Mouse (Mus musculus) kidney, embryonic 16.5 days (tissue): ENCODE measurements around the gene Diaph3. TPM values are rescaled to one million over a fixed set of nuclear protein-coding genes. Genes with fewer than 3 reads are reported as not detected.
"Not testable (repeated sequence)": the region's sequence is repeated elsewhere in the genome, so short reads cannot be mapped to it uniquely, and the experiment has no call there.

Experiments used
- ATAC-seq: fragments of 200-750 bp; cut with Nextera tagmentation; 2 replicates; pipeline ENCODE4 v1.8.0; 2017; ENCODE audit warnings: moderate TSS enrichment; ENCODE audit not compliant: low FRiP score, low TSS enrichment
- H3K27ac ChIP-seq: fragments of 300-500 bp; sonication (generic); 2 replicates; pipeline ENCODE4 v1.5.1; 2014; ENCODE audit warnings: low read length
- H3K27me3 ChIP-seq: fragments of 300-500 bp; sonication (generic); 2 replicates; pipeline ENCODE4 v1.6.1; 2014; ENCODE audit warnings: low read length, control low read depth, mixed read lengths; ENCODE audit not compliant: insufficient read depth
- H3K36me3 ChIP-seq: fragments of 300-500 bp; sonication (generic); 2 replicates; pipeline ENCODE4 v1.6.1; 2014; ENCODE audit warnings: low read length, control low read depth, mixed read lengths; ENCODE audit not compliant: insufficient read depth
- H3K4me1 ChIP-seq: fragments of 300-500 bp; sonication (generic); 2 replicates; pipeline ENCODE4 v1.6.1; 2014; ENCODE audit warnings: low read length, control low read depth, mixed read lengths; ENCODE audit not compliant: insufficient read depth
- H3K4me2 ChIP-seq: fragments of 300-500 bp; sonication (generic); replicated peaks from 2 replicates; pipeline ENCODE4 v1.6.1; 2014; ENCODE audit warnings: low read depth, low read length
- H3K4me3 ChIP-seq: fragments of 300-500 bp; sonication (generic); 2 replicates; pipeline ENCODE4 v1.5.1; 2014; ENCODE audit warnings: mild to moderate bottlenecking, low read length
- H3K9ac ChIP-seq: fragments of 300-500 bp; sonication (generic); replicated peaks from 2 replicates; pipeline ENCODE4 v1.6.1; 2014; ENCODE audit warnings: low read length
- H3K9me3 ChIP-seq: fragments of 300-500 bp; sonication (generic); 2 replicates; pipeline ENCODE4 v1.6.1; 2016; ENCODE audit warnings: low read length, control low read depth
- WGBS: fragments of 180-500 bp; shearing (Covaris S2); extraction: QIAGEN DNeasy Blood & Tissue Kit; methylation state at CpG from one replicate; pipeline ENCODE4 v1.1.7; 2014; 5-methylcytosine and 5-hydroxymethylcytosine counted together
- polyA plus RNA-seq: library from polyadenylated mRNA; unstranded; fragments of >200 nt; fragmentation: Nextera tagmentation; extraction: Ambion mirVana; gene quantifications from 2 replicates; pipeline ENCODE4 v1.2.1, GENCODE M21; 2015

Diaph3 gene
- polyA plus RNA-seq, 1 experiment from 2014 or later, result 8.6 TPM

DNA sequence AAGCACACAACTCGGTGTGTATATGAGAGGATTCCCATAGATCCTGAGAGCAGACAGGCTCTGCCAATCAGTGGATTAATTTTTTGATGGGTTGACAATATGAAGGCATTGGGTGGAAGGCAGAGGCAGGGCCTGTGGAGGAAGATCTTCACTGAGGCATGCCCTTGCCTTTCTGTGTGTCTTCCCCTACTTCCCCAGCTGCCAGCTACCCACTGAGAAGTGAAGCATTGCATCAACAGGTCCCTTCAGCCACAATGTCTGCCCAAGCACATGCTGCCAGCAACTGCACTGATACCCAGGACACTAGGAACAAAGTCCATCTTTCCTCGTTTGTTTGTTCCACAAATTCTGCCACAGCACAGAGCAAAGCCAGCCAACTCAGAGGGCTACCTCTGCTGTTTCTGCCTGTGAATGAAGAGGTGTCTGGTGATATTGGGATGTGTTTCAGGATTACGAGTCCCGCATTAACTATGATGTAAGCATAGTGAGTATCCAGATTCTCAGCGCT, 413.4 kb downstream of the Diaph3 start:
- no peak overlapping the region for H3K9ac ChIP-seq
- no peaks in the 10 kb centered on the region for H3K36me3 ChIP-seq
- WGBS, result 97% methylated on average over 5 of the region's 5 CpGs
- no peak overlapping the region for H3K4me2 ChIP-seq
- no peaks in the 10 kb centered on the region for H3K9me3 ChIP-seq
- H3K27ac ChIP-seq, result no peak overlapping the region
- ATAC-seq, result no peak
- no peak overlapping the region for H3K4me3 ChIP-seq
- H3K4me1 ChIP-seq, result no peaks in the 10 kb centered on the region
- no peaks in the 10 kb centered on the region for H3K27me3 ChIP-seq

DNA sequence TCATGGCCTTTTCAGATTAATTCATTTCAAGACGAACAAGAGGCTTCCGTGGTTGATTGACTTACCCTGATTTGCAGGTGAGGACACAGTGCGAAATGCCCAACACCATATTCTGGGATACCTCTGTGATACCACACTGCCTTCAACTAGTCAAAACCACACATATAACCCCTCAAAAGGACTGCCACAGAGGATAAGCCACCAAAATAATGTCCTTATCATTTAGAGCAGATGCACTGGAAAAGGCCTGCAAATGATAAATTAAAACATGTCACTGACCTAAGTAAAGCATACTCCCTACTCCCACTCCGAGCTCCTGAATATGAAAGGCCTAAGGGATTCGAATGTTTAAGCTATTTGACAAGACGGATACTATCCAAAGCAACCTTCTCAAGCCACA, 419.3 kb downstream of the Diaph3 start:
- no peaks in the 10 kb centered on the region for H3K4me1 ChIP-seq
- H3K27me3 ChIP-seq, result no peaks in the 10 kb centered on the region
- no peaks in the 10 kb centered on the region for H3K9me3 ChIP-seq
- no peak overlapping the region for H3K27ac ChIP-seq
- no peak overlapping the region for H3K4me3 ChIP-seq
- no peaks in the 10 kb centered on the region for H3K36me3 ChIP-seq
- H3K9ac ChIP-seq, result no peak overlapping the region
- 74% methylated on average over 6 of the region's 6 CpGs for WGBS
- H3K4me2 ChIP-seq, result no peak overlapping the region
- ATAC-seq, result no peak

DNA sequence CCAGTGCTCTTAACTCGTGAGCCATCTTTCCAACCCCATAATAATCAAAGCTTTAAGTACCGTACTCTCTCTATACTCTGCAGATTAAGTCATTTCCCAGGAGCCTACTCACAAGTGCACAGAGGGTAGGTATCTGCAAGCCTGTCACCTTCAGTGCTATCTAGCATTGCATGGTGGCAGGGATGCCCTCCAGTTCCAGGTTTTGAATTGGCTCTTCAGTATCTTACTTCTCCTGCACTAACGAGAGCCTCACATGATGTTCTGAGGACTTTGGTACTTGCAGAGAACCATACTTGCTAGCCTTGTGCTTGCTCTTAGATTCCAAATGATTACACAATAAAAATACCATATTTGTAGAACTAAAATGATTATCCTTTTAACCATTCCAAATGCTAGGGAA, 420.0 kb downstream of the Diaph3 start:
- no peak for ATAC-seq
- H3K4me3 ChIP-seq, result no peak overlapping the region
- H3K4me2 ChIP-seq, result no peak overlapping the region
- no peaks in the 10 kb centered on the region for H3K36me3 ChIP-seq
- H3K9ac ChIP-seq, result no peak overlapping the region
- no peaks in the 10 kb centered on the region for H3K27me3 ChIP-seq
- no peaks in the 10 kb centered on the region for H3K9me3 ChIP-seq
- 87% methylated on average over 3 of the region's 3 CpGs for WGBS
- H3K27ac ChIP-seq, result no peak overlapping the region
- no peaks in the 10 kb centered on the region for H3K4me1 ChIP-seq

DNA sequence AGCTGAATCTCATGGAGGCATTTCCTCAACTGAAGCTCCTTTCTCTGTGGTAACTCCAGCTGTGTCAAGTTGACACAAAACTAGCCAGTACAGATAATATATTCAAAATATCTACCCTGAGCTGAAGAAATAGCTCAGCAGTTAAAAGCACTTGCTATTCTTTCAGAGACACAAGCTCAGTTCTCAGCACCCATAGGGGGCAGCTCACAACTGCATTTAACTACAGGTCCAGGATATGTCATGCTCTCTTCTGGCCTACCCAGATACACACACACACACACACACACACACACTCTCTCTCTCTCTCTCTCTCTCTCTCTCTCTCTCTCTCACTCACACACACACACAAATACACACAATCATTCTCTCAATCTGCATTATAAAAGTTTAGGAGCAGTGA, 420.6 kb downstream of the Diaph3 start:
- H3K4me1 ChIP-seq, H3K36me3 ChIP-seq, ATAC-seq, H3K9ac ChIP-seq, H3K27me3 ChIP-seq, H3K9me3 ChIP-seq, H3K4me2 ChIP-seq, H3K4me3 ChIP-seq, H3K27ac ChIP-seq: not testable (repeated sequence)

DNA sequence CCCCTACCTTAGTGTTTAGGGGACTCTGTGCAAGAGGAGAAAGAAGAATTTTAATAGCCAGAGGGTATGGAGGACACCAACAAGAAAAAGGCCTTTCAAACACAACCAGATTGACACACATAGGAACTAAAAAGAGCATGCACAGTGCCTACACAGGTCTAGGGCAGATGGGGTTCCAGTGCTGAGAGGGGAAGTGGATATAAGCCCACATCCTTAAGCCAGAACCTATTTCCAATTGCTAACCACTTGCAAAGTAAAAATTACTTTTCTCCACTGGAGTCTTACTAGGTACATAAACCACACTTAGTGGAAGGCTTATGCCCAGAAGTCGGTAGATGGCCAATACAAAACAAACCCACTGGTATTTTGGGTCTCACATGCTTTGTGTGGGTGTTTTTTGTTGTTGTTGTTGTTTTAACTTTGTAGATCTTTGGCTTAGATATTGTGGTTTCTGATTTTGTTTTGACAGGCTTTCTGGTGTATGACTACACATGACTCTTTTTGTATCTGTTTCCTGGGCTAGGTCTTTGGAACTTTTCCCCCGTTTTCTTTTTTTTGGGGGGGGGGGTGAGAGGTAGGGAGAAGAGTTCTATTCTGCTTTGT, 426.8 kb downstream of the Diaph3 start:
- ATAC-seq, result no peak

DNA sequence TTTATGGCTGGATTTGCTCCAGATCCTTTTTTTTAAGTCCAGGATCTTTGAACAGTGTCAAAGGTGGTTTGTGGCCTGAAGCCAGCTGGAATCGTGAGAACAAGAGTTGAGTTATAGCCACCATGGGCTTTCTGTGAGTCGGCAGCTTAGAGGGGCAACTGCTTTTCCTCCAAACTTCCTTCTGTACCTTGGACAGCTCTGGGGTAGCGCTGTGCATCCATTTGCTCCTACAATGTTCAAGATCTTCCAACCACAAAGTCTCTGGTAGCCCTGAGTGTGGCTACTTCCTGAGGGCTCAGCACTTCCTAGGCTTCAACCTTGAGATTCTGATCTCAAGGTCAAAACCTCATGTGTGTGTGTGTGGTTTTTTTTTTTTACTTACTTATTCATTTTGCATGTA, 437.0 kb downstream of the Diaph3 start:
- 45% methylated on average over 3 of the region's 3 CpGs for WGBS
- H3K9ac ChIP-seq, result no peak overlapping the region
- no peak overlapping the region for H3K27ac ChIP-seq
- no peaks in the 10 kb centered on the region for H3K27me3 ChIP-seq
- H3K36me3 ChIP-seq, result no peaks in the 10 kb centered on the region
- no peak overlapping the region for H3K4me2 ChIP-seq
- no peaks in the 10 kb centered on the region for H3K4me1 ChIP-seq
- no peak for ATAC-seq
- no peaks in the 10 kb centered on the region for H3K9me3 ChIP-seq
- no peak overlapping the region for H3K4me3 ChIP-seq

More for the DNA sequence above, 426.8 kb downstream of the Diaph3 start:
- Histone ChIP-seq H3K4me3 (no peak overlapping the region), H3K9me3 (no peaks in the 10 kb centered on the region), H3K9ac (no peak overlapping the region), H3K27ac (no peak overlapping the region), H3K4me2 (no peak overlapping the region), H3K27me3 (no peaks in the 10 kb centered on the region), H3K36me3 (no peaks in the 10 kb centered on the region), H3K4me1 (no peaks in the 10 kb centered on the region)
- WGBS, result 72% methylated on average over 2 of the region's 2 CpGs

DNA sequence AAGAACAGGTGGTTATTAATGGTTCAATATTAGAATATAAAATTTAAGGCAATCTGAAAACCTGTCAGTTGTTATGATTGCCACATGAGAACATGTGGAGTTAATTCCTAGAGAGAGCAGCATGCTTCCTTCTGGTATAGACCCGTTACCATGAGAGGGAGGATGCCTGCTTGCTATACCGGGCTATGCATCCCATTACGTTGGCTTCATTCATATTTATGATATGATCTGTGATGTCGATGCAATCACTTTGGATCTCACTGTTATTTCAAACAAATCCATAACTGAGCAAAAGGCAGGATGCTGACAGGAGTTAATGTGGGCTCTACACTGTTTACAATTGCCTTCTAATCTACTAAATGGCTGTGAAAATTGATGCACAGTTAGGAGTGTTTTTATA, 439.9 kb downstream of the Diaph3 start:
- no peak overlapping the region for H3K4me3 ChIP-seq
- no peaks in the 10 kb centered on the region for H3K9me3 ChIP-seq
- no peaks in the 10 kb centered on the region for H3K36me3 ChIP-seq
- no peaks in the 10 kb centered on the region for H3K27me3 ChIP-seq
- no peak for ATAC-seq
- no peaks in the 10 kb centered on the region for H3K4me1 ChIP-seq
- WGBS, result 92% methylated on average over 4 of the region's 4 CpGs
- no peak overlapping the region for H3K9ac ChIP-seq
- no peak overlapping the region for H3K27ac ChIP-seq
- no peak overlapping the region for H3K4me2 ChIP-seq

DNA sequence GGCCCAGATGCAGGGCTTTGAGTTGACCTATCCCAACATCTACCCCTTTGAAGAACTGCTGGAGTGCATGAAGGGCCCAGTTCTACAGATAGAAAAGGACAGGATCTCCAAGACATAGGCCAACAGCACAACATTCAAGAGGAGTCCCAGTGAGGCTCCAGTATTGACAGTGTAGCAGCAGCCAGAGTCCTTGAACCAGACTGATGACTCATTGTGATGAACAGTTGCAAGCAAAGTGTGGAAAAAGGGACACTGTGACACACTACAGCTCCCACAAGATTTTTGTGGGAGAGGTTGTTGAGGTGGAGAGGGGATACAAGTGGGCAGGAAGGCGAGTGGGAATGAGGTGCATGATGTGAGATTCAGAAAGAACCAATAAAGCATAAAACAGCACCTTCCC, 443.1 kb downstream of the Diaph3 start:
- Histone ChIP-seq H3K9ac (no peak overlapping the region), H3K9me3 (no peaks in the 10 kb centered on the region), H3K36me3 (no peaks in the 10 kb centered on the region), H3K27ac (no peak overlapping the region), H3K4me2 (no peak overlapping the region), H3K27me3 (no peaks in the 10 kb centered on the region), H3K4me1 (no peaks in the 10 kb centered on the region), H3K4me3 (no peak overlapping the region)
- no peak for ATAC-seq
- WGBS, result 74% methylated on average over 1 of the region's 1 CpGs

DNA sequence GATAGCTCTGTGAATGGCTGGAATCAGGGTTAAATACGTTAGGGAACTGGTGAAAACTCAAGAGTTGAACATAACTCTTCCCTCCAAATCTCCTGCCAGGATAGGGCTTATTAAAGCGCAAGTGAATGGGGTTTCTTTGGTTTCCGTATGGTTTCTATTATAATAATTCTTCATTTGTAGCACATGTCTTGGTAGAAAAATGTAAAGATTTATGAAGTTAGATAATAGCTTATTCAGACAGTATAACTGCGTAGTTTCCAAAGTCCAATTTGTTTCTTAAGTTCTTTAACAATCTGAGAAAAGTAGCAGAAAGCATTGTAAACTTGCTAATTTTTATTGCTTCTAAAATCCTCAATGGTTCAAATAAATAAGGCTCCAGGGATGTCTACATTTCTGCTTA, 448.3 kb downstream of the Diaph3 start:
- H3K4me1 ChIP-seq, result peaks cover 4% of the 10 kb centered on the region; the same call in 1 of the 2 replicates
- H3K27ac ChIP-seq, result no peak overlapping the region
- H3K4me2 ChIP-seq, result no peak overlapping the region
- no peaks in the 10 kb centered on the region for H3K9me3 ChIP-seq
- 70% methylated on average over 4 of the region's 4 CpGs for WGBS
- H3K27me3 ChIP-seq, result no peaks in the 10 kb centered on the region
- no peak for ATAC-seq
- no peak overlapping the region for H3K4me3 ChIP-seq
- no peak overlapping the region for H3K9ac ChIP-seq
- H3K36me3 ChIP-seq, result no peaks in the 10 kb centered on the region

DNA sequence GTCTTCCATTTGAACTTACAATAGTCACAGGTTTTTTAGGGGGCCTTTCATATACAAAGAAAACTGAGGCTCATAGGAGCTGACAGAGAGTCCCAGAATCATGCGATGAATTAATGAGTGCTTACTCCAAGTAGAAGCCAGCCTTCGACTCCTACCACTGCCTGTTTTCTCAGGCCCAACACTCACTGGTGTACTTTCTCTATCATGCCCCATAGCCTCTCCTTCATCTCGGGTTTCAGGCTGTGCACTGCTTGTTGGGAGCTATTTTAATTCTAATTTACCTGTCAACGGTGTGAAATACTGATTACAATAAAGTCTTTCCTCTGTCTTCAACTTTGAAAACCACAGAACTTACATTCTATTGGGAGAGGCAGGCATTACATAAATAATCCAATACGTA, 449.7 kb downstream of the Diaph3 start:
- peak; percentile 63; the same call in 1 of the 2 replicates for ATAC-seq
- 47% methylated on average over 5 of the region's 5 CpGs for WGBS
- H3K4me1 ChIP-seq, result peaks cover 4% of the 10 kb centered on the region; the same call in 1 of the 2 replicates
- no peaks in the 10 kb centered on the region for H3K9me3 ChIP-seq
- no peak overlapping the region for H3K4me2 ChIP-seq
- H3K27me3 ChIP-seq, result no peaks in the 10 kb centered on the region
- H3K36me3 ChIP-seq, result no peaks in the 10 kb centered on the region
- no peak overlapping the region for H3K9ac ChIP-seq
- no peak overlapping the region for H3K27ac ChIP-seq
- no peak overlapping the region for H3K4me3 ChIP-seq
